Mouse (Mus musculus): ENCODE data around the gene Atox1.

GRCm38 (mm10) chr11:55469048-55469843 is 8.2 kb upstream of the Atox1 start, which contains the start of gene G3bp1:
- peak; percentile 95 for TF ChIP-seq POLR2A (IDR thresholded peaks at IDR 0.05; ENCODE audit: low read depth, low read length)
- TF ChIP-seq CTCF (conservative IDR thresholded peaks at IDR 0.05; ENCODE audit: insufficient read depth, insufficient read length, low read depth, low read length) = peak; percentile 56
